Comparison of ENCODE assay signal across 11 mouse cellular contexts in genomic region chr10:94574451-94575333, GRCm38 (mm10).
DNase-seq lines count a peak whose midpoint lies in the region.
"Had no signal": no experiment of that assay in that cellular context is flagged by ENCODE, and none has a peak within 500 bp of the region (broad histone marks: within the 10 kb centered on the region; RNA-seq: fewer than 3 reads in every experiment).

No protein-coding gene starts in this region.

- peaks cover 26% of the 10 kb centered on the region for H3K4me1 ChIP-seq in embryonic facial prominence, embryonic 10.5 days

- peak; percentile 37 for DNase-seq in kidney, adult 11 months
- no peak for DNase-seq in kidney, postnatal 10 days
- DNase-seq in embryonic facial prominence, embryonic 10.5 days (ENCODE audit: low spot score) = no peak
- DNase-seq in heart, postnatal 36 days = peak; percentile 63 to 67
- DNase-seq in lung, postnatal 10 days = peak; percentile 70
- DNase-seq in neural tube, embryonic 10.5 days (ENCODE audit: extremely low spot score, low spot score) = no peak
- DNase-seq in embryo, embryonic 10.5 days (ENCODE audit: low spot score) = no peak
- DNase-seq in cerebellum, adult 18-20 months = no peak
- DNase-seq: cerebellum, postnatal 36 days; right cerebral cortex, postnatal 4 days had no signal

- intact Hi-C loops in heart, postnatal 36 days (cut with DNase I) = no loop called here

- H3K4me3 ChIP-seq in embryonic facial prominence, embryonic 10.5 days = no peak overlapping the region
- H3K4me3 ChIP-seq: left cerebral cortex, adult 2 months had no signal

- no peaks in the 10 kb centered on the region for H3K9me3 ChIP-seq in embryonic facial prominence, embryonic 10.5 days

- no peaks in the 10 kb centered on the region for H3K36me3 ChIP-seq in embryonic facial prominence, embryonic 10.5 days (replicated peaks)

- peak overlapping the region; percentile 30; the same call in 1 of the 2 replicates for H3K27ac ChIP-seq in embryonic facial prominence, embryonic 10.5 days (replicated peaks)
- H3K27ac ChIP-seq: left cerebral cortex, adult 2 months had no signal

- no peaks in the 10 kb centered on the region for H3K27me3 ChIP-seq in embryonic facial prominence, embryonic 10.5 days (replicated peaks; ENCODE audit: low read depth, poor library complexity, severe bottlenecking)

- WGBS in embryonic facial prominence, embryonic 10.5 days = 85% methylated on average over 13 of the region's 13 CpGs

Comparison
In these comparisons a context has a peak if more than half of its experiments do, and no peak if none do; other contexts are left out.
1. DNase-seq: peak in kidney, adult 11 months (single experiment), heart, postnatal 36 days (2 of 2) and lung, postnatal 10 days (single experiment); none in kidney, postnatal 10 days (single experiment), embryonic facial prominence, embryonic 10.5 days (single experiment), neural tube, embryonic 10.5 days (single experiment), embryo, embryonic 10.5 days (single experiment) and cerebellum, adult 18-20 months (0 of 2).